8 mouse cellular contexts compared by ENCODE assay signal in the genomic region with DNA sequence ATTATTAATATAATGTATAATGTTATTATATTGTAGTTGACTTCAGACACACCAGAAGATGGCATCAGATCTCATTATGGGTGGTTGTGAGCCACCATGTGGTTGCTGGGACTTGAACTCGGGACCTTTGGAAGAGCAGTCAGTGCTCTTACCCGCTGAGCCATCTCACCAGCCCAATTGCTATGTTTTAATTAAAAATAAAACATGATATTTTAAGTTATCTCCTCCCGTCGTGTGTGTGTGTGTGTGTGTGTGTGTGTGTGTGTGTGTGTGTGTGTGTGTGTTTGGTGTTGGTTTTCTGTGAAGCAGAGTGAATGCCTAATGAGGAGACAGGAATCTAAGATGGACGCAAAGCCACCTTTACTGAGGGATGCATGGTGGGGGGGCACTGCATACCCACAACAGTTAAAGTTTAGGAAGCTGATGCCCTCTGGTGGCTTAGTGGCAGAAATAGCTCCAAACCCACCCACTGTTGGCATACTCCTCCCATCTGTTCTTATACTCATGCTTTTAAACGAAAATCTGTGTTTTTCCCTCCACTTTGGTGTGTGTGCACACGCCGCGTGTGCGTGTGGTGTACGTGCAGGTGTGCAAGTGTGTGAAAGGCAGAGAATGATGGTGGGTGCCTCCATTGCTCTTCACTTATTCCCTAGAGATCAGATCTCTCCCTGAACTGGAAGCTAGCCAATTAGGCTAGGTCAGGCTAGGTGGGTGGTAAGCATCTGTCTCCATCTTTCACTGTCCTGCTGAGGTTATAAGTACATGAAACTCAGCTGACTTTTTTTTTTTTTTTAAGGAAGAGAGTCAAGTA. TPM values are rescaled to one million over a fixed set of nuclear protein-coding genes. Genes with fewer than 3 reads are reported as not detected.
DNase-seq lines count a peak whose midpoint lies in the region; ATAC-seq and TF ChIP-seq lines count a peak whose summit lies in the region.

No protein-coding gene starts in this region.

- no peak overlapping the region for H3K4me3 ChIP-seq in ES-Bruce4 (ENCODE audit: low read depth, low read length)
- peak overlapping the region; percentile 6; the same call in 1 of the 2 replicates for H3K4me3 ChIP-seq in forebrain, embryonic 13.5 days
- no peak overlapping the region for H3K4me3 ChIP-seq in neural tube, embryonic 13.5 days
- H3K4me3 ChIP-seq in thymus, adult 2 months (ENCODE audit: control insufficient read depth, insufficient read depth, low read length): no peak overlapping the region

- H3K36me3 ChIP-seq in ES-Bruce4 (ENCODE audit: control insufficient read depth, insufficient read depth, low read length, poor library complexity, severe bottlenecking): no peaks in the 10 kb centered on the region
- H3K36me3 ChIP-seq in forebrain, embryonic 13.5 days (ENCODE audit: poor library complexity, severe bottlenecking): no peaks in the 10 kb centered on the region
- H3K36me3 ChIP-seq in neural tube, embryonic 13.5 days: no peaks in the 10 kb centered on the region
- H3K36me3 ChIP-seq in thymus, adult 2 months (ENCODE audit: control insufficient read depth, insufficient read depth, low read length): no peaks in the 10 kb centered on the region

- no peak for TF ChIP-seq EP300 in ES-Bruce4 (IDR thresholded peaks at IDR 0.05; ENCODE audit: insufficient read depth, low read depth, low read length)

- ATAC-seq in cerebellum, adult (ENCODE audit: insufficient number of reproducible peaks, low FRiP score, low TSS enrichment): peak; percentile 72; the same call in 1 of the 2 replicates
- peak; percentile 86 for ATAC-seq in forebrain, embryonic 13.5 days
- peak; percentile 88 for ATAC-seq in neural tube, embryonic 13.5 days (ENCODE audit: low read depth)

- peak; percentile 62 for TF ChIP-seq CTCF in ES-Bruce4 (IDR thresholded peaks at IDR 0.05; ENCODE audit: low read depth, low read length)
- no peak for TF ChIP-seq CTCF in thymus, adult 2 months (IDR thresholded peaks at IDR 0.05; ENCODE audit: borderline replicate concordance, control insufficient read depth, extremely low read depth, insufficient read depth, low read length, poor library complexity)

- DNase-seq in heart, postnatal 36 days: peak; percentile 55 to 66
- peak; percentile 81 to 90 for DNase-seq in kidney, postnatal 4 days
- peak; percentile 80 to 85 for DNase-seq in lung, adult 18-20 months
- DNase-seq in thymus, adult 2 months: peak; percentile 81

- TF ChIP-seq POLR2A in ES-Bruce4 (IDR thresholded peaks at IDR 0.05; ENCODE audit: insufficient read depth, low read length): no peak
- no peak for TF ChIP-seq POLR2A in thymus, adult 2 months (IDR thresholded peaks at IDR 0.05; ENCODE audit: control insufficient read depth, extremely low read depth, insufficient read depth, low read length, poor library complexity)

- H3K9me3 ChIP-seq in ES-Bruce4 (replicated peaks; ENCODE audit: control insufficient read depth, insufficient read depth, low read length, poor library complexity, severe bottlenecking): no peaks in the 10 kb centered on the region
- no peaks in the 10 kb centered on the region for H3K9me3 ChIP-seq in forebrain, embryonic 13.5 days (replicated peaks)
- no peaks in the 10 kb centered on the region for H3K9me3 ChIP-seq in neural tube, embryonic 13.5 days

- intact Hi-C loops in heart, postnatal 36 days (cut with DNase I): loop anchor here (1.0 to 2.0 kb wide), 3 partner anchors 31 to 163 kb away; no protein-coding TSS in a partner anchor

- WGBS in forebrain, embryonic 13.5 days: 38% methylated on average over 11 of the region's 11 CpGs
- 35% methylated on average over 11 of the region's 11 CpGs for WGBS in neural tube, embryonic 13.5 days
- 27% methylated on average over 11 of the region's 11 CpGs for WGBS in thymus, adult 2 months

- H3K27ac ChIP-seq in ES-Bruce4 (ENCODE audit: insufficient read depth, low read length): no peak overlapping the region
- no peak overlapping the region for H3K27ac ChIP-seq in forebrain, embryonic 13.5 days
- H3K27ac ChIP-seq in neural tube, embryonic 13.5 days (replicated peaks): no peak overlapping the region
- H3K27ac ChIP-seq in thymus, adult 2 months (ENCODE audit: control insufficient read depth, insufficient read depth, low read length): no peak overlapping the region

- peak overlapping the region; percentile 22; the same call in 1 of the 2 replicates for H3K4me2 ChIP-seq in forebrain, embryonic 13.5 days
- peak overlapping the region; percentile 25 for H3K4me2 ChIP-seq in neural tube, embryonic 13.5 days

- no peaks in the 10 kb centered on the region for H3K27me3 ChIP-seq in ES-Bruce4 (ENCODE audit: control insufficient read depth, insufficient read depth, low read length, poor library complexity, severe bottlenecking)
- peaks cover 4% of the 10 kb centered on the region; the same call in 1 of the 2 replicates for H3K27me3 ChIP-seq in forebrain, embryonic 13.5 days
- no peaks in the 10 kb centered on the region for H3K27me3 ChIP-seq in neural tube, embryonic 13.5 days
- H3K27me3 ChIP-seq in thymus, adult 2 months (ENCODE audit: control insufficient read depth, insufficient read depth, low read length): no peaks in the 10 kb centered on the region

- peaks cover 1% of the 10 kb centered on the region for H3K4me1 ChIP-seq in ES-Bruce4 (ENCODE audit: control insufficient read depth, insufficient read depth, low read length)
- peaks cover 7% of the 10 kb centered on the region for H3K4me1 ChIP-seq in forebrain, embryonic 13.5 days
- peaks cover 9% of the 10 kb centered on the region for H3K4me1 ChIP-seq in neural tube, embryonic 13.5 days (replicated peaks)
- 0 out of 2 replicates have a peak, but pooled peaks cover 2% of the 10 kb centered on the region for H3K4me1 ChIP-seq in thymus, adult 2 months (replicated peaks; ENCODE audit: control insufficient read depth, insufficient read depth, low read length)

- H3K9ac ChIP-seq in ES-Bruce4 (ENCODE audit: low read depth, poor library complexity, severe bottlenecking): no peak overlapping the region
- 0 out of 2 replicates have a peak overlapping the region, but pooled peaks have one; percentile 34 for H3K9ac ChIP-seq in forebrain, embryonic 13.5 days
- no peak overlapping the region for H3K9ac ChIP-seq in neural tube, embryonic 13.5 days

RNA-seq across cellular contexts. Expression of a gene that starts 18.6 kb away (rescaled TPM):
- 23.3 and 28.4 TPM in 2 replicates for polyA plus RNA-seq in ES-Bruce4 (2011; ENCODE audit: insufficient read depth, insufficient read length, low read depth, missing spikeins)
- 55.4 and 59.3 TPM in 2 replicates for polyA plus RNA-seq in forebrain, embryonic 13.5 days (2015; fragmentation: Nextera tagmentation; extraction: Ambion mirVana)
- 10 to 100 TPM; 26.1 to 29.1 TPM for total RNA-seq in heart, postnatal 36 days (2021)
- polyA plus RNA-seq in neural tube, embryonic 13.5 days (2015; fragmentation: Nextera tagmentation; extraction: Ambion mirVana): 44.8 and 47.4 TPM in 2 replicates
- 61.0 and 77.3 TPM in 2 replicates for polyA plus RNA-seq in thymus, adult 2 months (2012; rRNA removed)

RNA-seq across cellular contexts. Expression of a gene that starts 34.0 kb away (rescaled TPM):
- 15.7 and 16.6 TPM in 2 replicates for polyA plus RNA-seq in ES-Bruce4 (2011; ENCODE audit: insufficient read depth, insufficient read length, low read depth, missing spikeins)
- 6.3 and 6.6 TPM in 2 replicates for polyA plus RNA-seq in forebrain, embryonic 13.5 days (2015; fragmentation: Nextera tagmentation; extraction: Ambion mirVana)
- total RNA-seq in heart, postnatal 36 days (2021): 10 to 100 TPM; 23.3 to 29.6 TPM
- polyA plus RNA-seq in neural tube, embryonic 13.5 days (2015; fragmentation: Nextera tagmentation; extraction: Ambion mirVana): 7.8 and 8.4 TPM in 2 replicates
- polyA plus RNA-seq in thymus, adult 2 months (2012; rRNA removed): 7.3 and 9.3 TPM in 2 replicates

RNA-seq across cellular contexts. Expression of a gene that starts 36.6 kb away (rescaled TPM):
- polyA plus RNA-seq in ES-Bruce4 (2011; ENCODE audit: insufficient read depth, insufficient read length, low read depth, missing spikeins): 21.1 and 21.5 TPM in 2 replicates
- 45.9 and 48.6 TPM in 2 replicates for polyA plus RNA-seq in forebrain, embryonic 13.5 days (2015; fragmentation: Nextera tagmentation; extraction: Ambion mirVana)
- 10 to 100 TPM; 29.6 to 31.8 TPM for total RNA-seq in heart, postnatal 36 days (2021)
- polyA plus RNA-seq in neural tube, embryonic 13.5 days (2015; fragmentation: Nextera tagmentation; extraction: Ambion mirVana): 36.2 and 39.2 TPM in 2 replicates
- polyA plus RNA-seq in thymus, adult 2 months (2012; rRNA removed): 37.2 and 41.5 TPM in 2 replicates

RNA-seq across cellular contexts. Expression of a gene that starts 36.7 kb away (rescaled TPM):
- polyA plus RNA-seq in ES-Bruce4 (2011; ENCODE audit: insufficient read depth, insufficient read length, low read depth, missing spikeins): 77.9 and 94.0 TPM in 2 replicates
- 100.0 and 108 TPM in 2 replicates for polyA plus RNA-seq in forebrain, embryonic 13.5 days (2015; fragmentation: Nextera tagmentation; extraction: Ambion mirVana)
- total RNA-seq in heart, postnatal 36 days (2021): 100 to 1,000 TPM; 101 to 103 TPM
- polyA plus RNA-seq in neural tube, embryonic 13.5 days (2015; fragmentation: Nextera tagmentation; extraction: Ambion mirVana): 112 and 117 TPM in 2 replicates
- polyA plus RNA-seq in thymus, adult 2 months (2012; rRNA removed): 139 and 170 TPM in 2 replicates
